Mouse (Mus musculus): ENCODE data around the gene Shank1. TPM values are rescaled to one million over a fixed set of nuclear protein-coding genes. Genes with fewer than 3 reads are reported as not detected.

Shank1 gene
- total and polyA plus RNA-seq, 3 experiments: 0.12 to 3.9 TPM; not detected in 1

GRCm38 (mm10) chr7:44392341-44392740, 82.3 kb downstream of the Shank1 start:
- Histone ChIP-seq H3K27me3 (ENCODE audit: control insufficient read depth in 1 of 2, insufficient read depth in 2 of 2, low read length in 2 of 2) (no peaks in the 10 kb centered on the region), H3K27ac (ENCODE audit: control insufficient read depth, low read depth, low read length) (no peak overlapping the region), H3K9ac (ENCODE audit: control insufficient read depth, low read depth, low read length, poor library complexity, severe bottlenecking) (no peak overlapping the region), H3K79me2 (ENCODE audit: control insufficient read depth, insufficient read depth, low read length, poor library complexity) (no peaks in the 10 kb centered on the region), H3K9me3 (replicated peaks; ENCODE audit: insufficient read depth, low read length) (no peaks in the 10 kb centered on the region), H3K4me1 (ENCODE audit: control insufficient read depth in 1 of 2, insufficient read depth in 2 of 2, low read length in 2 of 2) (no peaks in the 10 kb centered on the region), H3K4me3 (ENCODE audit: control insufficient read depth in 1 of 2, insufficient read depth in 1 of 2, low read depth in 2 of 2, low read length in 2 of 2) (no peak overlapping the region), H3K36me3 (ENCODE audit: control insufficient read depth in 1 of 2, insufficient read depth in 2 of 2, low read length in 2 of 2) (no peaks in the 10 kb centered on the region)
- TF ChIP-seq NELFE (IDR thresholded peaks at IDR 0.05; ENCODE audit: low read depth, low read length) (no peak), TCF12 (IDR thresholded peaks at IDR 0.05; ENCODE audit: low read depth, low read length) (no peak), MAZ (IDR thresholded peaks at IDR 0.05; ENCODE audit: low read depth, low read length) (no peak), HCFC1 (IDR thresholded peaks at IDR 0.05; ENCODE audit: low read depth, low read length) (no peak), MAX (IDR thresholded peaks at IDR 0.05; ENCODE audit: low read length) (no peak), ZKSCAN1 (IDR thresholded peaks at IDR 0.05; ENCODE audit: low read depth, low read length) (no peak), GABPA (IDR thresholded peaks at IDR 0.05; ENCODE audit: low read depth, low read length) (no peak), RAD21 (IDR thresholded peaks at IDR 0.05; ENCODE audit: low read depth, low read length) (no peak), MEF2A (IDR thresholded peaks at IDR 0.05; ENCODE audit: extremely low read depth, insufficient replicate concordance, low read depth, low read length, poor library complexity, severe bottlenecking) (no peak), JUND (IDR thresholded peaks at IDR 0.05; ENCODE audit: low read depth, low read length) (no peak), TAL1 (IDR thresholded peaks at IDR 0.05; ENCODE audit: low read length) (no peak), ZC3H11A (IDR thresholded peaks at IDR 0.05; ENCODE audit: low read depth, low read length) (no peak), MAFK (IDR thresholded peaks at IDR 0.05; ENCODE audit: borderline replicate concordance, low read depth, low read length) (no peak), CTCF (IDR thresholded peaks at IDR 0.05 in 2 of 3, conservative IDR thresholded peaks at IDR 0.05 in 1 of 3; ENCODE audit: control insufficient read depth in 1 of 3, insufficient read depth in 1 of 3, low read depth in 2 of 3, low read length in 3 of 3, poor library complexity in 1 of 3, severe bottlenecking in 1 of 3) (no peak), NRF1 (IDR thresholded peaks at IDR 0.05; ENCODE audit: insufficient read depth, low read depth, low read length, poor library complexity, severe bottlenecking) (no peak), CHD1 (IDR thresholded peaks at IDR 0.05; ENCODE audit: low read depth, low read length) (no peak), USF1 (IDR thresholded peaks at IDR 0.05; ENCODE audit: low read depth, low read length) (no peak)
- DNase-seq (ENCODE audit: low read depth, low spot score): no peak

- Histone ChIP-seq H3K4me1 (ENCODE audit: control insufficient read depth in 1 of 2, insufficient read depth in 2 of 2, low read length in 2 of 2) (no peaks in the 10 kb centered on the region), H3K27ac (ENCODE audit: control insufficient read depth, low read depth, low read length) (no peak overlapping the region), H3K9me3 (replicated peaks; ENCODE audit: insufficient read depth, low read length) (no peaks in the 10 kb centered on the region), H3K27me3 (ENCODE audit: control insufficient read depth in 1 of 2, insufficient read depth in 2 of 2, low read length in 2 of 2) (no peaks in the 10 kb centered on the region), H3K4me3 (ENCODE audit: control insufficient read depth in 1 of 2, insufficient read depth in 1 of 2, low read depth in 2 of 2, low read length in 2 of 2) (no peak overlapping the region), H3K79me2 (ENCODE audit: control insufficient read depth, insufficient read depth, low read length, poor library complexity) (no peaks in the 10 kb centered on the region), H3K9ac (ENCODE audit: control insufficient read depth, low read depth, low read length, poor library complexity, severe bottlenecking) (no peak overlapping the region), H3K36me3 (ENCODE audit: control insufficient read depth in 1 of 2, insufficient read depth in 2 of 2, low read length in 2 of 2) (no peaks in the 10 kb centered on the region)
- DNase-seq (ENCODE audit: low read depth, low spot score): no peak
- TF ChIP-seq USF2 (IDR thresholded peaks at IDR 0.05; ENCODE audit: borderline replicate concordance in 1 of 2, insufficient read depth in 1 of 2, low read depth in 1 of 2, low read length in 2 of 2) (no peak), ETS1 (IDR thresholded peaks at IDR 0.05; ENCODE audit: low read depth, low read length) (no peak), MAX (IDR thresholded peaks at IDR 0.05; ENCODE audit: low read length) (no peak), TBP (IDR thresholded peaks at IDR 0.05; ENCODE audit: low read depth, low read length) (no peak), ZNF384 (IDR thresholded peaks at IDR 0.05; ENCODE audit: low read depth, low read length) (no peak), ZKSCAN1 (IDR thresholded peaks at IDR 0.05; ENCODE audit: low read depth, low read length) (no peak), GATA1 (IDR thresholded peaks at IDR 0.05; ENCODE audit: low read depth, low read length) (no peak), MEF2A (IDR thresholded peaks at IDR 0.05; ENCODE audit: extremely low read depth, insufficient replicate concordance, low read depth, low read length, poor library complexity, severe bottlenecking) (no peak), CTCF (IDR thresholded peaks at IDR 0.05 in 2 of 3, conservative IDR thresholded peaks at IDR 0.05 in 1 of 3; ENCODE audit: control insufficient read depth in 1 of 3, insufficient read depth in 1 of 3, low read depth in 2 of 3, low read length in 3 of 3, poor library complexity in 1 of 3, severe bottlenecking in 1 of 3) (no peak), NRF1 (IDR thresholded peaks at IDR 0.05; ENCODE audit: insufficient read depth, low read depth, low read length, poor library complexity, severe bottlenecking) (no peak), SMC3 (IDR thresholded peaks at IDR 0.05; ENCODE audit: low read depth, low read length) (no peak)
These were observed 83.2 kb downstream of the Shank1 start for GRCm38 (mm10) chr7:44393284-44393683.
